Comparison of ENCODE assay signal across 8 mouse cellular contexts in genomic region chr2:37734979-37735806, GRCm38 (mm10). TPM values are rescaled to one million over a fixed set of nuclear protein-coding genes. Genes with fewer than 3 reads are reported as not detected.
DNase-seq lines count a peak whose midpoint lies in the region; ATAC-seq and TF ChIP-seq lines count a peak whose summit lies in the region.

No protein-coding gene starts in this region.

- no peak for TF ChIP-seq CTCF in intestine, postnatal 0 days (IDR thresholded peaks at IDR 0.05; ENCODE audit: low read depth)

- no peak overlapping the region for H3K27ac ChIP-seq in intestine, postnatal 0 days (ENCODE audit: low read depth, low read length)
- H3K27ac ChIP-seq in midbrain, embryonic 10.5 days (replicated peaks): peak overlapping the region; percentile 75

- 20% methylated on average over 17 of the region's 17 CpGs for WGBS in intestine, postnatal 0 days
- 14% methylated on average over 17 of the region's 17 CpGs for WGBS in midbrain, embryonic 10.5 days

- H3K27me3 ChIP-seq in intestine, postnatal 0 days (replicated peaks; ENCODE audit: control insufficient read depth, insufficient read depth, low read length): no peaks in the 10 kb centered on the region
- no peaks in the 10 kb centered on the region for H3K27me3 ChIP-seq in midbrain, embryonic 10.5 days (ENCODE audit: low read depth, poor library complexity, severe bottlenecking)

- H3K9ac ChIP-seq in intestine, postnatal 0 days (ENCODE audit: low read depth, low read length): no peak overlapping the region

- ATAC-seq in CD4-positive, CD25-positive, alpha-beta regulatory T cell, adult 4 months: no peak
- ATAC-seq in intestine, postnatal 0 days: no peak

- no peak overlapping the region for H3K4me3 ChIP-seq in intestine, postnatal 0 days (ENCODE audit: low read depth, low read length)
- H3K4me3 ChIP-seq in midbrain, embryonic 10.5 days: peak overlapping the region; percentile 32

- H3K9me3 ChIP-seq in intestine, postnatal 0 days (ENCODE audit: control insufficient read depth): no peaks in the 10 kb centered on the region
- H3K9me3 ChIP-seq in midbrain, embryonic 10.5 days (replicated peaks): no peaks in the 10 kb centered on the region

- peak; percentile 44 for DNase-seq in CD4-positive, CD25-positive, alpha-beta regulatory T cell, adult 2 months (ENCODE audit: low read depth, low spot score)
- DNase-seq in right cerebral cortex, postnatal 14 days: peak; percentile 37
- DNase-seq in right cerebral cortex, postnatal 25 days: no peak
- peak; percentile 56 for DNase-seq in midbrain, embryonic 10.5 days (ENCODE audit: low spot score)
- peak; percentile 67 for DNase-seq in thymus, postnatal 0 days (ENCODE audit: low spot score)
- no peak for DNase-seq in T-cell, adult 2 months (ENCODE audit: low spot score)

- peaks cover 5% of the 10 kb centered on the region; the same call in 1 of the 2 replicates for H3K4me1 ChIP-seq in intestine, postnatal 0 days (replicated peaks; ENCODE audit: control insufficient read depth, insufficient read depth, low read length)
- peaks cover 13% of the 10 kb centered on the region for H3K4me1 ChIP-seq in midbrain, embryonic 10.5 days

- no peaks in the 10 kb centered on the region for H3K36me3 ChIP-seq in intestine, postnatal 0 days (ENCODE audit: control insufficient read depth, insufficient read depth)
- H3K36me3 ChIP-seq in midbrain, embryonic 10.5 days: no peaks in the 10 kb centered on the region

- H3K4me2 ChIP-seq in intestine, postnatal 0 days (replicated peaks; ENCODE audit: low read depth): peak overlapping the region; percentile 48

RNA-seq across cellular contexts. Expression of gene Strbp, which starts 31.5 kb away (rescaled TPM):
- polyA plus RNA-seq in CD4-positive, CD25-positive, alpha-beta regulatory T cell, adult 4 months (2017; shearing (Covaris generic)): 1 to 10 TPM; 7.6 to 8.3 TPM
- polyA plus RNA-seq in intestine, postnatal 0 days (2015; fragmentation: Nextera tagmentation; extraction: Ambion mirVana): 20.4 and 22.5 TPM in 2 replicates
- polyA plus RNA-seq in midbrain, embryonic 10.5 days (2016; fragmentation: Nextera tagmentation; extraction: Ambion mirVana): 61.6 and 64.4 TPM in 2 replicates
- polyA plus RNA-seq in thymus, postnatal 0 days (2015; fragmentation: Nextera tagmentation; extraction: Ambion mirVana): 63.3 and 70.5 TPM in 2 replicates

RNA-seq across cellular contexts. Expression of gene Crb2, which starts 40.9 kb away (rescaled TPM):
- under 1 TPM in 1 of 2 experiments, not detected in 1; 0.28 TPM for polyA plus RNA-seq in CD4-positive, CD25-positive, alpha-beta regulatory T cell, adult 4 months (2017; shearing (Covaris generic))
- 0.51 and 0.60 TPM in 2 replicates for polyA plus RNA-seq in intestine, postnatal 0 days (2015; fragmentation: Nextera tagmentation; extraction: Ambion mirVana)
- polyA plus RNA-seq in midbrain, embryonic 10.5 days (2016; fragmentation: Nextera tagmentation; extraction: Ambion mirVana): 31.1 and 31.4 TPM in 2 replicates
- polyA plus RNA-seq in thymus, postnatal 0 days (2015; fragmentation: Nextera tagmentation; extraction: Ambion mirVana): 0.10 and 0.17 TPM in 2 replicates

Comparison
In these comparisons a context has a peak if more than half of its experiments do, and no peak if none do; other contexts are left out.
1. DNase-seq: peak in CD4-positive, CD25-positive, alpha-beta regulatory T cell, adult 2 months (single experiment), right cerebral cortex, postnatal 14 days (single experiment), midbrain, embryonic 10.5 days (single experiment) and thymus, postnatal 0 days (single experiment); none in right cerebral cortex, postnatal 25 days (single experiment) and T-cell, adult 2 months (single experiment).
2. RNA of gene Crb2, which starts 40.9 kb away (polyA plus RNA-seq): 31.1 to 31.4 TPM in midbrain, embryonic 10.5 days; 0.28 TPM in CD4-positive, CD25-positive, alpha-beta regulatory T cell, adult 4 months, 0.51 to 0.60 TPM in intestine, postnatal 0 days and 0.10 to 0.17 TPM in thymus, postnatal 0 days; every median in the first group is over 10 times any median in the second.